Mouse (Mus musculus) heart, postnatal 0 days (tissue): ENCODE measurements at regions not wholly inside any gene's neighbourhood (a gene's known extent, or its start where the extent isn't known, plus 50 kb on each side); places are given as distances from the start of the nearest gene placed in this dataset.

Experiments used
- CTCF ChIP-seq: IDR thresholded peaks from 2 replicates; pipeline ENCODE4 v1.5.1; 2016; ENCODE audit warnings: antibody characterized with exemption, control low read depth, low read depth
- EP300 ChIP-seq: IDR thresholded peaks from 2 replicates; pipeline ENCODE4 v1.6.1; 2016; ENCODE audit warnings: antibody characterized with exemption, low read depth

- TF ChIP-seq CTCF, result no peak
- TF ChIP-seq EP300, result no peak
These were observed 93.2 kb downstream of the Tfap2c start for GRCm38 (mm10) chr2:172642616-172643015.
